Mouse (Mus musculus) cerebellum, postnatal 36 days (tissue): ENCODE measurements around the gene Tkfc.
A peak's percentile ranks its signal among the peaks of the same experiment; 100 is the strongest.
"Not testable (repeated sequence)": the region's sequence is repeated elsewhere in the genome, so short reads cannot be mapped to it uniquely, and the experiment has no call there.

Experiments used
- DNase-seq, 2 experiments: peaks; one replicate each; pipeline ENCODE4 v3.0.0; 2021 to 2022; ENCODE audit warnings: mixed read lengths in 2 of 2

Tkfc gene

GRCm38 (mm10) chr19:10587231-10587630 is 18.2 kb downstream of the Tkfc start:
- DNase-seq: no peak

- DNase-seq: no peak
These were observed 20.3 kb downstream of the Tkfc start for GRCm38 (mm10) chr19:10585112-10585511.

GRCm38 (mm10) chr19:10583550-10584146 is 21.8 kb downstream of the Tkfc start:
- no peak for DNase-seq

- DNase-seq: no peak
These were observed 23.5 kb downstream of the Tkfc start for GRCm38 (mm10) chr19:10581984-10582383.

GRCm38 (mm10) chr19:10580761-10581160 is 24.7 kb downstream of the Tkfc start:
- no peak for DNase-seq

GRCm38 (mm10) chr19:10580102-10580501 is 25.4 kb downstream of the Tkfc start:
- no peak for DNase-seq

GRCm38 (mm10) chr19:10576690-10577561 is 28.5 kb downstream of the Tkfc start, which contains the start of the genes Cyb561a3 and Tmem138:
Cyb561a3 (plus strand) TSS chr19:10577172.
Tmem138 (minus strand) TSS chr19:10577362.
- DNase-seq: peak; percentile 91 to 93

GRCm38 (mm10) chr19:10569627-10570026 is 35.8 kb downstream of the Tkfc start:
- DNase-seq: no peak

GRCm38 (mm10) chr19:10565217-10565616 is 40.2 kb downstream of the Tkfc start:
- DNase-seq: no peak

GRCm38 (mm10) chr19:10564278-10564677 is 41.2 kb downstream of the Tkfc start:
- DNase-seq: no peak

- no peak for DNase-seq
These were observed 43.1 kb downstream of the Tkfc start for GRCm38 (mm10) chr19:10562351-10562750.

GRCm38 (mm10) chr19:10561558-10562314 is 43.7 kb downstream of the Tkfc start:
- no peak for DNase-seq

- DNase-seq: no peak
These were observed 45.3 kb downstream of the Tkfc start for GRCm38 (mm10) chr19:10560108-10560507.

GRCm38 (mm10) chr19:10557837-10558375 is 47.5 kb downstream of the Tkfc start:
- not testable (repeated sequence) for DNase-seq

- DNase-seq: no peak
These were observed 48.0 kb downstream of the Tkfc start for GRCm38 (mm10) chr19:10557430-10557829.

- DNase-seq: no peak
These were observed 48.5 kb downstream of the Tkfc start for GRCm38 (mm10) chr19:10557001-10557400.

GRCm38 (mm10) chr19:10555624-10556510 is 49.6 kb downstream of the Tkfc start, which contains the start of gene Tmem216:
Tmem216 (minus strand) TSS chr19:10556238.
- DNase-seq: peak; percentile 81 to 87

- no peak for DNase-seq
These were observed 66.0 kb downstream of the Tkfc start for GRCm38 (mm10) chr19:10539454-10539853.
